Mouse (Mus musculus) lung, postnatal 0 days (tissue): ENCODE results near the gene Mapk3. TPM values are rescaled to one million over a fixed set of nuclear protein-coding genes. Genes with fewer than 3 reads are reported as not detected.
A peak's percentile ranks its signal among the peaks of the same experiment; 100 is the strongest.

Source experiments
- ATAC-seq: fragments of 200-750 bp; cut with Nextera tagmentation; 2 replicates; pipeline ENCODE4 v1.8.0; 2017; ENCODE audit warnings: moderate library complexity
- DNase-seq: peaks from one replicate; pipeline ENCODE4 v3.0.0-alpha.2; 2016; ENCODE audit warnings: low spot score
- H3K27ac ChIP-seq: fragments of 300-500 bp; sonication (generic); 2 replicates; pipeline ENCODE4 v1.5.1; 2014; ENCODE audit warnings: antibody characterized with exemption, mild to moderate bottlenecking, low read length, mixed read lengths
- H3K27me3 ChIP-seq: fragments of 300-500 bp; sonication (generic); replicated peaks from 2 replicates; pipeline ENCODE4 v1.6.1; 2014; ENCODE audit warnings: low read length, mixed read lengths; ENCODE audit not compliant: insufficient read depth
- H3K36me3 ChIP-seq: fragments of 300-500 bp; sonication (generic); 2 replicates; pipeline ENCODE4 v1.6.1; 2014; ENCODE audit warnings: low read length, mixed read lengths; ENCODE audit not compliant: insufficient read depth
- H3K4me1 ChIP-seq: fragments of 300-500 bp; sonication (generic); 2 replicates; pipeline ENCODE4 v1.6.1; 2014; ENCODE audit warnings: antibody characterized with exemption, low read depth, low read length, mixed read lengths; ENCODE audit not compliant: insufficient read depth
- H3K4me2 ChIP-seq: fragments of 300-500 bp; sonication (generic); replicated peaks from 2 replicates; pipeline ENCODE4 v1.6.1; 2014; ENCODE audit warnings: low read depth, mild to moderate bottlenecking, low read length, moderate library complexity, mixed read lengths
- H3K4me3 ChIP-seq: fragments of 300-500 bp; sonication (generic); 2 replicates; pipeline ENCODE4 v1.5.1; 2014; ENCODE audit warnings: low read depth, low read length
- H3K9ac ChIP-seq: fragments of 300-500 bp; sonication (generic); replicated peaks from 2 replicates; pipeline ENCODE4 v1.6.1; 2014; ENCODE audit warnings: low read depth, mild to moderate bottlenecking
- H3K9me3 ChIP-seq: fragments of 300-500 bp; sonication (generic); 2 replicates; pipeline ENCODE4 v1.6.1; 2016; ENCODE audit warnings: low read length, mixed read lengths
- CTCF ChIP-seq: IDR thresholded peaks from 2 replicates; pipeline ENCODE4 v1.5.1; 2016; ENCODE audit warnings: antibody characterized with exemption, mild to moderate bottlenecking
- EP300 ChIP-seq: IDR thresholded peaks from 2 replicates; pipeline ENCODE4 v1.6.1; 2016; ENCODE audit warnings: antibody characterized with exemption, mild to moderate bottlenecking, control low read depth
- WGBS: fragments of 180-500 bp; shearing (Covaris S2); extraction: QIAGEN DNeasy Blood & Tissue Kit; methylation state at CpG from one replicate; pipeline ENCODE4 v1.1.7; 2014; 5-methylcytosine and 5-hydroxymethylcytosine counted together
- polyA plus RNA-seq: library from polyadenylated mRNA; unstranded; fragments of >200 nt; fragmentation: Nextera tagmentation; extraction: Ambion mirVana; gene quantifications from 2 replicates; pipeline ENCODE4 v1.2.1, GENCODE M21; 2015

Gene Mapk3
- polyA plus RNA-seq, 1 experiment from 2014 or later: 183 TPM

DNA sequence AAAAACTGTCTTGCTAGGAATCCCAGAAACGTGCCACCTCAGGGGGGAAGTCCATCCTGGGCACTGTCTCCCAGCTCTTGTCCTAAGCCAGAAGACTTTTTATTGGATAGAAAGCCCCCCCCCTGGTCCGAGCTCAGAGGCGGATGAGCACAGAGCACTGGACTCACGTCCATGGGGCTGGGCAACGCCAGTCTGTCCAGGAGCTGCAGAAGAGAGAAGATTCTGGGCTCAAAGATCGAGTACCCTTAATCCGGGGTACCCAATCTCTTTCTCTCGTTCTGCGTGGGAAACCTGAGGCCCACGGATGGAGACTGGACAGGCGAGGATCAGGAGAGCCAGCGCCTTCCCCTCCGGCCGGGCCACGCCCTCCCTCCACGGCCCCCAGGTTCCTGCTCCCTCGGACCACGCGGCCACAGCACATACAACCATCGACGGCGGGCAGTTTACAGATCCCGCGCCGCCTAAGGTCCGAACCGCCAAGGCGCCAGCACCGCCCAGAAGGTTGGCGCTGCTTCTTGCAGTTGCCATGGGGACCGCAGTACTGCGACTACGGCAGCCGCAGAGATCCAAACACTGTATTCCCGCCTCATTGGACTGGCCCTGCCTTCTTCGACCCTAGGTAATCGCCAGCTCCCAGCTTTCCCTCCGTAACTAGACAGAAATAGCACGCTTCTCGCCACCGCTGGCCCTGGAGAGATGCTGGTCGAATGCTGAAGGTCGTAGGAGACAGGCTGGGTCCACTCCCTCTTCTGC lies 49.5 kb downstream of the Mapk3 start:
- under 1% methylated on average over 42 of the region's 43 CpGs for WGBS
- Histone ChIP-seq H3K9ac (0 out of 2 replicates have a peak overlapping the region, but pooled peaks have one; percentile 13), H3K9me3 (no peaks in the 10 kb centered on the region), H3K27me3 (no peaks in the 10 kb centered on the region), H3K4me2 (peak overlapping the region; percentile 80), H3K4me3 (peak overlapping the region; percentile 49), H3K27ac (no peak overlapping the region), H3K4me1 (peaks cover 6% of the 10 kb centered on the region; the same call in 1 of the 2 replicates), H3K36me3 (no peaks in the 10 kb centered on the region)
- peak; percentile 49 for TF ChIP-seq CTCF
- TF ChIP-seq EP300: no peak
- DNase-seq (peak; percentile 97), ATAC-seq (peak; percentile 94)

DNA sequence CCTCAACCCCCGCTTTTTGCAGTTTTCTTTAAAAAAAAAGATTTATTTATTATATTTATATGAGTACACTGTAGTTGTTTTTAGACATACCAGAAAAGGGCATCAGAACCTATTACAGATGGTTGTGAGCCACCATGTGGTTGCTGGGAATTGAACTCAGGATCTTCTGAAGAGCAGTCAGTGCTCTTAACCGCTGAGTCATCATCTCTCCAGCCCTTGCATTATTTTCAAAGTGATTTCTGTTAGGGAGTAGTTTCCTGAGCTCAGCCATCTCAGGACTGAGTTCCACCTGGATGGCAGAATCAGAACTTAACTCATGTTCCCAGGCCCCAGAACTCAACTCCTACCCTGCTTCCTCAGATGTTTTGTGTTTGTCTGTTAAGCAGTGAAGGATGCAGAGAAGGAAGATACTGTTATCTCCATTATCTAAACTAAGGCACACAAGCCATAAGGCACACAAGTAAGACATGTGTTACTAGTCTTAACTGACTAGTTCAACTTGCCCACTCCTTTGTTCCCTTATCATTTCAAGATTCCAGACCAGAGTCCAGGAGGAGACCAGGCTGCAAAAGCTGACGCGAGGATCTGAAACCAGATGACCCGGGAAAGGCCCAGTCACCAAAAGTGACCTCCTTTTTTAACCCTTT lies 50.4 kb downstream of the Mapk3 start:
- Histone ChIP-seq H3K9ac (no peak overlapping the region), H3K36me3 (no peaks in the 10 kb centered on the region), H3K27me3 (no peaks in the 10 kb centered on the region), H3K4me2 (no peak overlapping the region), H3K4me3 (no peak overlapping the region), H3K4me1 (peaks cover 6% of the 10 kb centered on the region; the same call in 1 of the 2 replicates), H3K27ac (no peak overlapping the region), H3K9me3 (no peaks in the 10 kb centered on the region)
- TF ChIP-seq CTCF (no peak), EP300 (no peak)
- DNase-seq (no peak), ATAC-seq (no peak)
- WGBS: 42% methylated on average over 5 of the region's 5 CpGs

Other genes with a start within 250 kb of the Mapk3 start
- gene Eif3c, start 193.2 kb upstream of the Mapk3 start, polyA plus RNA-seq: 141 and 154 TPM in 2 replicates
- 3.9 and 4.1 TPM in 2 replicates for gene Apobr, start 174.7 kb upstream of the Mapk3 start, polyA plus RNA-seq
- 33.0 and 38.3 TPM in 2 replicates for gene Cln3, start 173.8 kb upstream of the Mapk3 start, polyA plus RNA-seq
- gene Il27, start 164.7 kb upstream of the Mapk3 start, polyA plus RNA-seq: 0.31 TPM in 1 of 2 replicates, not detected in the other
- 266 and 308 TPM in 2 replicates for gene Nupr1, start 128.7 kb upstream of the Mapk3 start, polyA plus RNA-seq
- 42.9 and 49.5 TPM in 2 replicates for gene Sgf29, start 110.3 kb upstream of the Mapk3 start, polyA plus RNA-seq
- gene Sult1a1, start 83.2 kb upstream of the Mapk3 start, polyA plus RNA-seq: 57.1 and 58.4 TPM in 2 replicates
- 76.1 and 77.4 TPM in 2 replicates for gene Bola2, start 64.2 kb upstream of the Mapk3 start, polyA plus RNA-seq
- 9.2 and 10.4 TPM in 2 replicates for gene Slx1b, start 63.8 kb upstream of the Mapk3 start, polyA plus RNA-seq
- 61.4 and 65.3 TPM in 2 replicates for gene Coro1a, start 51.8 kb upstream of the Mapk3 start, polyA plus RNA-seq
- 3.4 and 4.1 TPM in 2 replicates for gene Gdpd3, start 6.7 kb downstream of the Mapk3 start, polyA plus RNA-seq
- gene Ypel3, start 17.4 kb downstream of the Mapk3 start, polyA plus RNA-seq: 325 and 340 TPM in 2 replicates
- gene Tbx6, start 21.9 kb downstream of the Mapk3 start, polyA plus RNA-seq: 0.56 and 0.74 TPM in 2 replicates
- gene Ppp4c, start 32.9 kb downstream of the Mapk3 start, polyA plus RNA-seq: 150 and 151 TPM in 2 replicates
- 0.13 and 0.19 TPM in 2 replicates for gene Fam57b, start 38.1 kb downstream of the Mapk3 start, polyA plus RNA-seq
- gene 4930451I11Rik, start 72.0 kb downstream of the Mapk3 start, polyA plus RNA-seq: not detected in 2 replicates
- gene Doc2a, start 87.8 kb downstream of the Mapk3 start, polyA plus RNA-seq: 0.20 and 0.33 TPM in 2 replicates
- gene Hirip3, start 102.4 kb downstream of the Mapk3 start, polyA plus RNA-seq: 8.4 and 9.3 TPM in 2 replicates
- 52.2 and 54.7 TPM in 2 replicates for gene Ino80e, start 102.8 kb downstream of the Mapk3 start, polyA plus RNA-seq
- gene Taok2, start 125.1 kb downstream of the Mapk3 start, polyA plus RNA-seq: 36.1 and 39.0 TPM in 2 replicates
- gene Tmem219, start 163.3 kb downstream of the Mapk3 start, polyA plus RNA-seq: 42.5 and 45.0 TPM in 2 replicates
- gene Kctd13, start 169.3 kb downstream of the Mapk3 start, polyA plus RNA-seq: 12.1 and 14.9 TPM in 2 replicates
- not detected in 2 replicates for gene Asphd1, start 190.0 kb downstream of the Mapk3 start, polyA plus RNA-seq
- gene Sez6l2, start 191.0 kb downstream of the Mapk3 start, polyA plus RNA-seq: 1.7 and 3.0 TPM in 2 replicates
- 164 and 173 TPM in 2 replicates for gene Cdipt, start 216.3 kb downstream of the Mapk3 start, polyA plus RNA-seq
- gene Cdiptos, start 216.5 kb downstream of the Mapk3 start, polyA plus RNA-seq: 3.0 and 3.3 TPM in 2 replicates